Mouse (Mus musculus) kidney, adult 2 months (tissue): Measurements from ENCODE around the gene Nlrc4. TPM values are rescaled to one million over a fixed set of nuclear protein-coding genes. Genes with fewer than 3 reads are reported as not detected.

Experiments
- DNase-seq: peaks from one replicate; pipeline ENCODE4 v3.0.0; 2021
- H3K27ac ChIP-seq: fragments of 200-500 bp; 2 replicates; pipeline ENCODE4 v1.5.1; 2012; ENCODE audit warnings: low read depth, low read length, control low read depth, inconsistent platforms; ENCODE audit not compliant: insufficient read depth
- H3K27me3 ChIP-seq: fragments of 200-500 bp; replicated peaks from 2 replicates; pipeline ENCODE4 v1.6.1; 2012; ENCODE audit warnings: mild to moderate bottlenecking, moderate library complexity, low read length, inconsistent platforms; ENCODE audit not compliant: control insufficient read depth, insufficient read depth
- H3K36me3 ChIP-seq: fragments of 200-500 bp; 2 replicates; pipeline ENCODE4 v1.6.1; 2012; ENCODE audit warnings: mild to moderate bottlenecking, moderate library complexity, low read length, inconsistent platforms; ENCODE audit not compliant: control insufficient read depth, insufficient read depth
- H3K4me1 ChIP-seq: fragments of 200-500 bp; 2 replicates; pipeline ENCODE4 v1.6.1; 2011; ENCODE audit warnings: low read length; ENCODE audit not compliant: control insufficient read depth, insufficient read depth
- H3K4me3 ChIP-seq: fragments of 200-500 bp; 2 replicates; pipeline ENCODE4 v1.5.1; 2011; ENCODE audit warnings: mild to moderate bottlenecking, low read depth, low read length, control low read depth; ENCODE audit not compliant: insufficient read depth
- CTCF ChIP-seq: fragments of 200-500 bp; conservative IDR thresholded peaks from 2 replicates; pipeline ENCODE4 v1.5.1; 2011; ENCODE audit warnings: low read depth, mild to moderate bottlenecking, control low read depth, low read length, moderate library complexity, mixed read lengths; ENCODE audit not compliant: insufficient read depth, insufficient read length
- POLR2A ChIP-seq: fragments of 200-500 bp; IDR thresholded peaks from one replicate; pipeline ENCODE4 v1.6.1; 2011; ENCODE audit warnings: low read depth, low read length, control low read depth
- WGBS: fragments of 180-500 bp; shearing (Covaris S2); methylation state at CpG from one replicate; pipeline ENCODE4 v1.1.7; 2018; 5-methylcytosine and 5-hydroxymethylcytosine counted together
- polyA plus RNA-seq: library from polyadenylated mRNA; depleted of rRNA; stranded (reverse); fragments of >200 nt; gene quantifications from 2 replicates; pipeline ENCODE4 v1.2.3, GENCODE M21; 2012

The Nlrc4 gene
- polyA plus RNA-seq, 1 experiment: 0.28 TPM

DNA sequence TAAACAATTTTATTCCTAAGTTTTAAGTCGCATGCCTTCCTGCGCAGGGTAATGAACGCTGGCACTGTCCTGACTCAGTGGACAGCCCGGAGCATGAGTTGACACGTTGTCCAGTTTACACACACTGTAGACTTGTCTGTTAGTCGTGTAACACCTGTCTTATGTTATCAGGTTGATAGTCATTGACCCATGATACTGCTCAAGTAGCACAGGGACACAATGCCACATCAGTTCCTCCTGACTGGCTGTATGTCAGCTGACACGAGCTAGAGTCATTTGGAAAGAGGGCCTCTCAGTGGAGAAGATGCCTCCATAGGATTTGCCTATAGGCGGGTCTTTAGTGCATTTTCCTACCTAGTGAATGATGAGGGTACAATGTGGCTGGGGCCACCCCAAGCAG, 52.5 kb downstream of the Nlrc4 start:
- H3K4me1 ChIP-seq: no peaks in the 10 kb centered on the region; the same call in 1 of the 2 replicates
- no peak for TF ChIP-seq CTCF
- TF ChIP-seq POLR2A: no peak
- H3K4me3 ChIP-seq: no peak overlapping the region
- 84% methylated on average over 8 of the region's 8 CpGs for WGBS
- DNase-seq: no peak
- H3K36me3 ChIP-seq: peaks cover 1% of the 10 kb centered on the region; the same call in 1 of the 2 replicates
- no peak overlapping the region for H3K27ac ChIP-seq
- H3K27me3 ChIP-seq: no peaks in the 10 kb centered on the region

GRCm38 (mm10) chr17:74402486-74403222, 56.3 kb downstream of the Nlrc4 start:
- peak; percentile 18 for DNase-seq
- WGBS: 71% methylated on average over 12 of the region's 12 CpGs
- no peak overlapping the region for H3K4me3 ChIP-seq
- no peaks in the 10 kb centered on the region; the same call in 1 of the 2 replicates for H3K4me1 ChIP-seq
- no peak overlapping the region for H3K27ac ChIP-seq
- peaks cover 1% of the 10 kb centered on the region; the same call in 1 of the 2 replicates for H3K36me3 ChIP-seq
- no peaks in the 10 kb centered on the region for H3K27me3 ChIP-seq
- TF ChIP-seq POLR2A: no peak
- no peak for TF ChIP-seq CTCF

- no peaks in the 10 kb centered on the region for H3K27me3 ChIP-seq
- no peaks in the 10 kb centered on the region for H3K36me3 ChIP-seq
- WGBS: 61% methylated on average over 2 of the region's 2 CpGs
- peaks cover 9% of the 10 kb centered on the region; the same call in 1 of the 2 replicates for H3K4me1 ChIP-seq
- no peak for DNase-seq
- no peak overlapping the region for H3K27ac ChIP-seq
- TF ChIP-seq POLR2A (no peak), CTCF (no peak)
- H3K4me3 ChIP-seq: no peak overlapping the region
Observed at GRCm38 (mm10) chr17:74397173-74397572, 61.8 kb downstream of the Nlrc4 start.

GRCm38 (mm10) chr17:74396766-74397165, 62.2 kb downstream of the Nlrc4 start:
- no peak for DNase-seq
- H3K36me3 ChIP-seq: no peaks in the 10 kb centered on the region
- no peaks in the 10 kb centered on the region for H3K27me3 ChIP-seq
- H3K4me3 ChIP-seq: no peak overlapping the region
- no peak overlapping the region for H3K27ac ChIP-seq
- TF ChIP-seq CTCF (no peak), POLR2A (no peak)
- H3K4me1 ChIP-seq: peaks cover 9% of the 10 kb centered on the region; the same call in 1 of the 2 replicates
- WGBS: 56% methylated on average over 4 of the region's 4 CpGs

- no peaks in the 10 kb centered on the region for H3K36me3 ChIP-seq
- H3K27ac ChIP-seq: peak within 1 kb of the TSS; percentile 69
- peak within 1 kb of the TSS; percentile 88 for H3K4me3 ChIP-seq
- no peak for TF ChIP-seq CTCF
- peak; percentile 65 for TF ChIP-seq POLR2A
- WGBS: under 1% methylated on average over 41 of the region's 41 CpGs
- H3K27me3 ChIP-seq: no peaks in the 10 kb centered on the region
- peaks cover 9% of the 10 kb centered on the region; the same call in 1 of the 2 replicates for H3K4me1 ChIP-seq
- DNase-seq: peak; percentile 99
Observed at GRCm38 (mm10) chr17:74395383-74396065, 63.4 kb downstream of the Nlrc4 start, which contains the start of gene Slc30a6. Gene Slc30a6, plus strand, starts transcription at chr17:74395608.

DNA sequence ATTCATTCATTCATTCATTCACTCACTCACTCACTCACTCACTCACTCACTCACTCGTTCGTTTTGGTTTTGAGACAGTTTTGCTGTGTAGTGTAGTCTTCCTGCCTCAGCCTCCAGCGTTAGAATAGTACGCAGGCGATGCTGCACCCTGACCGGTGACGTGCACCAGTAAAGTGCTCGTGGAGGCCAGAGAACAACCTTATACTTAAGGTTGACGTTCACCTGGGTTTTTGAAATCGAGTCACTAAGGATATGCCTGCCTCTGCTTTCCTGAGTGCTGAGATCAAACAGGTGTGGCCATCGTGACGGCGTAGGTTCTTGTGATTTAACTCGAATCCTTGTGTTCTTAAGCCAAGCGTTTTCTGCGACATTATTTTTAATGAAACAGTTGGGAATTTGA, 64.1 kb downstream of the Nlrc4 start:
- Histone ChIP-seq H3K4me1 (peaks cover 9% of the 10 kb centered on the region; the same call in 1 of the 2 replicates), H3K27me3 (no peaks in the 10 kb centered on the region)

GRCm38 (mm10) chr17:74394381-74394780, 64.6 kb downstream of the Nlrc4 start:
- TF ChIP-seq POLR2A: no peak
- no peak for TF ChIP-seq CTCF
- Histone ChIP-seq H3K4me3 (no peak overlapping the region), H3K36me3 (no peaks in the 10 kb centered on the region), H3K27me3 (no peaks in the 10 kb centered on the region), H3K27ac (no peak overlapping the region), H3K4me1 (peaks cover 9% of the 10 kb centered on the region; the same call in 1 of the 2 replicates)
- no peak for DNase-seq
- WGBS: 70% methylated on average over 2 of the region's 2 CpGs

More for the DNA sequence above, 64.1 kb downstream of the Nlrc4 start:
- Histone ChIP-seq H3K4me3 (peak overlapping the region; percentile 40), H3K36me3 (no peaks in the 10 kb centered on the region), H3K27ac (peak overlapping the region; percentile 61)
- WGBS: 11% methylated on average over 16 of the region's 16 CpGs
- TF ChIP-seq POLR2A (no peak), CTCF (no peak)
- DNase-seq: no peak
